Mouse (Mus musculus) kidney, postnatal 0 days (tissue): Measurements from ENCODE around the gene Ankub1. TPM values are rescaled to one million over a fixed set of nuclear protein-coding genes. Genes with fewer than 3 reads are reported as not detected.

Source experiments
- ATAC-seq: fragments of 200-750 bp; cut with Nextera tagmentation; replicated peaks from 2 replicates; pipeline ENCODE4 v1.8.0; 2017; ENCODE audit warnings: low read depth, moderate number of reproducible peaks, moderate TSS enrichment, moderate library complexity; ENCODE audit not compliant: low FRiP score
- DNase-seq: peaks from one replicate; pipeline ENCODE4 v3.0.0-alpha.2; 2016; ENCODE audit warnings: low spot score
- H3K27ac ChIP-seq: fragments of 300-500 bp; sonication (generic); 2 replicates; pipeline ENCODE4 v1.5.1; 2014; ENCODE audit warnings: mild to moderate bottlenecking
- H3K27me3 ChIP-seq: fragments of 300-500 bp; sonication (generic); 2 replicates; pipeline ENCODE4 v1.6.1; 2014; ENCODE audit warnings: low read length, mixed read lengths; ENCODE audit not compliant: insufficient read depth
- H3K36me3 ChIP-seq: fragments of 300-500 bp; sonication (generic); 2 replicates; pipeline ENCODE4 v1.6.1; 2014; ENCODE audit warnings: low read length, mixed read lengths; ENCODE audit not compliant: insufficient read depth
- H3K4me1 ChIP-seq: fragments of 300-500 bp; sonication (generic); replicated peaks from 2 replicates; pipeline ENCODE4 v1.6.1; 2014; ENCODE audit warnings: antibody characterized with exemption, low read length, mixed read lengths; ENCODE audit not compliant: insufficient read depth
- H3K4me2 ChIP-seq: fragments of 300-500 bp; sonication (generic); 2 replicates; pipeline ENCODE4 v1.6.1; 2014; ENCODE audit warnings: mild to moderate bottlenecking, low read length, moderate library complexity, mixed read lengths
- H3K4me3 ChIP-seq: fragments of 300-500 bp; sonication (generic); replicated peaks from 2 replicates; pipeline ENCODE4 v1.5.1; 2014; ENCODE audit warnings: low read depth, low read length
- H3K9ac ChIP-seq: fragments of 300-500 bp; sonication (generic); 2 replicates; pipeline ENCODE4 v1.6.1; 2014; ENCODE audit warnings: low read depth, low read length
- H3K9me3 ChIP-seq: fragments of 300-500 bp; sonication (generic); replicated peaks from 2 replicates; pipeline ENCODE4 v1.6.1; 2016; ENCODE audit warnings: low read length, inconsistent platforms, mixed read lengths
- CTCF ChIP-seq: IDR thresholded peaks from 2 replicates; pipeline ENCODE4 v1.5.1; 2016; ENCODE audit warnings: antibody characterized with exemption, low read depth, mild to moderate bottlenecking, moderate library complexity
- WGBS: fragments of 180-500 bp; shearing (Covaris S2); extraction: QIAGEN DNeasy Blood & Tissue Kit; methylation state at CpG from one replicate; pipeline ENCODE4 v1.1.7; 2014; 5-methylcytosine and 5-hydroxymethylcytosine counted together
- polyA plus RNA-seq: library from polyadenylated mRNA; unstranded; fragments of >200 nt; fragmentation: Nextera tagmentation; extraction: Ambion mirVana; gene quantifications from 2 replicates; pipeline ENCODE4 v1.2.1, GENCODE M21; 2015

The Ankub1 gene
- polyA plus RNA-seq, 1 experiment from 2014 or later = not detected

DNA sequence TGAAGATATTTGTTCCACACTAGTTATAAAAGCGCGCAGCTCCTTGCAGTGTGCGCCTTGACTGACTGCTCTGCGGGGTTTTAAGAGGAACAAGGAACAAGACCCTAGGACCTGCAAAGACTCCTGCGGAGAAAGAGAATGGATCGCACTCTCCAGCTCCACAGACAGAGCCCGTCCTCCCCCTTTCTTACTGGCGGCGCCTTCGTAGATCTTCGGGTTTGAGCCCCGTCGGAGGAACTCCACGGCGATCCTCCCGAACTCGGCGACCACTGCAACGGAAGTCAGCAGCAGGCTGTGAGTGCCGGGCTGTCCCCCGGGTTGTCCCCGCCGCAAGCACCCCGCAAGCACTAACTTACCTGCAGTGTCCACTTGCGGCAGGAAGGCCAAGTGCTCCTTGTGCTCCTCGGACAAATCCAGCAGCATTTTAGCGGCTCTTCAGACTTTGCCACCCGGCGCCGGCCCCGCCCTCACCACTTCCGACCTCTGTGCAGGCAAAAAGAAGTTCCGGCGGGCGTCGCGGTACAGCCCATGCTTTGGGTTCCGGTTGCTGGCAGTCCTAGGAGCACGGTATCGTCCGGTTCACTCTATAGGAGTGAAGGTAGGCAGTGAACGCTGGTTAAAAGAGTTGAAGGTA lies 41.3 kb downstream of the Ankub1 start, which contains the start of gene Commd2:
Commd2 (minus strand) TSS at position 485 of the 634 bp plus-strand sequence.
- Histone ChIP-seq H3K9me3 (no peaks in the 10 kb centered on the region), H3K4me3 (peak within 1 kb of the TSS; percentile 74), H3K4me1 (no peaks in the 10 kb centered on the region), H3K36me3 (peaks cover 3% of the 10 kb centered on the region; the same call in 1 of the 2 replicates), H3K4me2 (peak within 1 kb of the TSS; percentile 75), H3K27me3 (no peaks in the 10 kb centered on the region), H3K27ac (peak within 1 kb of the TSS; percentile 76), H3K9ac (peak within 1 kb of the TSS; percentile 79)
- DNase-seq (peak; percentile 91), ATAC-seq (peak; percentile 96)
- WGBS = under 1% methylated on average over 42 of the region's 42 CpGs
- no peak for TF ChIP-seq CTCF

DNA sequence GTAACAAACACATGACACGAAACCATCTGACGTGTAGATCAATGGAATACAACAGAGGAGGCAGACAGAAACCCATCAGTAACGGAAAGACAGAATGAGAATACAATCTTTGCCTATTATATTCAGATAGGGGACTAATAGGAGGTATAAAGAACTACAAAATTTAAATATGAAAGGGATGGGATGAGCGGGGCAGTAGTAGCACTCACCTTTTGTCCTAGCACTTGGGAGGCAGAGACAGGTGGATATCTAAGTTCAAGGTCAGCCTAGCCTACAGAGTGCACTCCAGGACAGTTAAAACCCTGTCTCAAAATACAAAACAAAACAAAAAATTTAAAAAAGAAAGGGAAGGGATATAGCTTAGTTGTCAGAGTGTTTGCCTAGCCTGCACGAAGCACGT lies 49.4 kb downstream of the Ankub1 start:
- Histone ChIP-seq H3K4me2 (no peak overlapping the region), H3K4me1 (no peaks in the 10 kb centered on the region), H3K9ac (no peak overlapping the region), H3K27me3 (no peaks in the 10 kb centered on the region), H3K9me3 (no peaks in the 10 kb centered on the region), H3K27ac (no peak overlapping the region), H3K36me3 (peaks cover 10% of the 10 kb centered on the region; the same call in 1 of the 2 replicates), H3K4me3 (no peak overlapping the region)
- no peak for TF ChIP-seq CTCF
- ATAC-seq (no peak), DNase-seq (no peak)
- WGBS = 94% methylated on average over 6 of the region's 6 CpGs

DNA sequence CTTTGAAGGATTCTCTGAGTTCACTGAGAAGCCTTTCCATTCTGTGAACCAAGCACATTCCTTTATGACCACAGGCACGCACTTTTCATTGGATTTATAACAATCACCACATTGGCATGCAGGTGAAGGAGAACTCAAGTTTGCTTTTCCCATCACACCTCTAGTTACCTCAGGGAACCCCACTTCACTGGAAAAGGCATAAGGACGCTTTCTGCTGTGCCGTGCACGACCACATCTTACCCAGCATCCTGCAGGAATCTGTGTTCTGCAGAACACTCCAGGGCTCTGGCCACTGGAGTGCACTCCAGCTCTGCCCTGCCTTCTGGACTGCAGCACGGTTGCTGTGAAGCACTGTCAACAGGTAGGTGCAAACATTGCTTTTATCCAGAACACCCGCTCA lies 55.0 kb downstream of the Ankub1 start:
- H3K27ac ChIP-seq = no peak overlapping the region
- H3K4me1 ChIP-seq = no peaks in the 10 kb centered on the region
- ATAC-seq (no peak), DNase-seq (no peak)
- no peak overlapping the region for H3K4me3 ChIP-seq
- no peaks in the 10 kb centered on the region for H3K27me3 ChIP-seq
- H3K9me3 ChIP-seq = no peaks in the 10 kb centered on the region
- no peak for TF ChIP-seq CTCF
- 67% methylated on average over 6 of the region's 6 CpGs for WGBS
- H3K4me2 ChIP-seq = no peak overlapping the region
- no peaks in the 10 kb centered on the region for H3K36me3 ChIP-seq
- no peak overlapping the region for H3K9ac ChIP-seq

DNA sequence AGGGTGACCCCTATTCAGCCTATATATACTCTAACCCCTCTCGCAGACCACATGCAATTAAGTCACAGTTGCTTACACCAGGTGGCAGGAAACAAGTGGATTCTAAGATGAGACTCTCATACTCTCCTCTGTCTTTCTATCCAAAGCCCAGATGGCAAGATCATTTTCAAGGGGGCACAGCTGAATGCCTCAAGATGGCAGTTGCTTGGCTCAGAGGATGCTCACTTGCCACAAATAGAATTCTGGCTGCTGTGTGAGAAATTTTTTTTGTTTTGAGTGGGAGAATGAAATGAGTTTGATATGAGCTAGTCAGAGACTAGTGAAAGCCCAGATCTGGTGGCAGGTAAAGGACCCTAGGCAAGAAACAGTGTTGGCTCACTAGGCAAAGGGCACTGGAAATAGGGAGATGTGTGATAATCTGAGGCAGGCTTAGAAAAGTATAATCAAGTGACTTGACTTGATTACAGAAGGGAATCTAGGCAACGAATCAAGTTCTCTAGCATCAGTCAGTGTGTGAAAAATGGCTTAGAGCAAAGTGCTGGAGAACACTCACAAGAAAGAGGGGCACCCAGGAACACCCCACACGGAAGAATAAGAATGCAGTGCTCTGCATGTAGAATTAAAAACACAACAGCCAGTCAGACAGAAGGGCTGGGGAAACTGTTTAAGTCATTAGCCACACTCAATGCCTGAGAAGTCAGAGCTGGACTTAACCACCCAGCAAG lies 57.7 kb downstream of the Ankub1 start:
- Histone ChIP-seq H3K9ac (no peak overlapping the region), H3K4me1 (no peaks in the 10 kb centered on the region), H3K27me3 (no peaks in the 10 kb centered on the region), H3K4me3 (no peak overlapping the region), H3K4me2 (no peak overlapping the region), H3K27ac (no peak overlapping the region), H3K9me3 (no peaks in the 10 kb centered on the region), H3K36me3 (no peaks in the 10 kb centered on the region)
- TF ChIP-seq CTCF = no peak
- no peak for ATAC-seq
- DNase-seq = no peak
- 70% methylated on average over 3 of the region's 3 CpGs for WGBS

DNA sequence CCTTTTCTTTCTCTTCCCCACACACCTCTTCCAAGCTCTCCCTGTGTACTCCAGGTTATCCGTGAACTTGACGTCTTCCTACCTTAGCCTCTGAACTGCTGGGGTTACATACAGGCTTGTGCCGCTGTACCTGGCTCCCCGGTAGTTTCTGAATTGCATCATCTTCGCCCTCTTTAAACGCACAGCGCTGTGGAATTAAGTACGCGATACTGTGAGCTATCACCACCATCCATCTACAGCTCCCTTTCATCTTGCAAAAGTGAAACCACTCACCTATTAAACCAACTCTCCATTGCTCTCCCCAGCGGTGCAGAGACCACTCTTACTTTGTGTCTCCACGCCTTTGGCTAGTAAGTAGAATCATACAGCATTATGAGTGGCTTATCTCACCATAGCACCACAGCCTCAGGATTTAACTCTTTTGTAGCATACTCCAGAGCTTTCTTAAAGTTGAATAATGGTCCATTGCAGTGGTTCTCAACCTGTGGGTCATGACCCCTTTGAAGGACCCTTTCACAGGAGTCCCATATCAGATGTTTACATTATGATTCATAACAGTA lies 65.6 kb downstream of the Ankub1 start:
- H3K27ac ChIP-seq = no peak overlapping the region
- no peak overlapping the region for H3K9ac ChIP-seq
- DNase-seq (no peak), ATAC-seq (no peak)
- H3K27me3 ChIP-seq = no peaks in the 10 kb centered on the region
- 74% methylated on average over 11 of the region's 11 CpGs for WGBS
- no peak overlapping the region for H3K4me2 ChIP-seq
- no peak overlapping the region for H3K4me3 ChIP-seq
- no peaks in the 10 kb centered on the region for H3K36me3 ChIP-seq
- H3K4me1 ChIP-seq = no peaks in the 10 kb centered on the region
- no peaks in the 10 kb centered on the region for H3K9me3 ChIP-seq
- TF ChIP-seq CTCF = no peak

DNA sequence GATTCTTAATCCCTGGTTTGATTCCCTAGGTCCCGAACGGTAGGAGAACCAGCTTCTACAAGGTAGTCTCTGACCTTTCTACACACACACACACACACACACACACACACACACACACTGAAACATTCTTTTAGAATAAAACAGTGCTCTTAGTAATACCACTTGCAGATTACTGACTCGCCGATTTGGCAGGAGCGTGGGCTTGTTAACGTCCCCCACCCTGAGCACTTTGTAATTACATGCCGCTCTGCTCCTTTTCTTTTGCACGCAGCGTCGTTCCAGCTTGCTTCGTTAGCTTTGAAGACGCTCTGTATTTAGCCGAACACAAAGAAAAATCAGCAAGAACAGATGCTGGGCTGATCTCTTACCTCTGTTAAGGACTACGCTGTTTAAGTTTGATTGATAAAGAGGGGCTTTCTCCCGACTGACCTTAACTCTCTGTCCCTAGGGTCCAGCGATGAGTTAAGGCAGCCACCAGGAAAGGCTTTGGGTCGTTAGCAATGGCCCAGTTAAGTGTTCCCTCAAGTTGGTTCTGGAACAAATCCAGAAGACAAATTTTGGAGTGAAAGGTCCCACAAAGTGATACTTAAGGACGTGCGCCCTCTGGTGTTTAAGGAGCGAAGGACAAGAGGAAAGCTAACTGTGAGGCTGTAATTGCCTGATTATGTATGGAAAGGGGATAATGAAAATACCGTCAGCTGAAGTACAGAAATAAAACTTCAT lies 67.2 kb downstream of the Ankub1 start:
- Histone ChIP-seq H3K27me3 (no peaks in the 10 kb centered on the region), H3K9me3 (no peaks in the 10 kb centered on the region), H3K36me3 (no peaks in the 10 kb centered on the region), H3K4me3 (peak overlapping the region; percentile 24), H3K4me2 (peak overlapping the region; percentile 49), H3K9ac (0 out of 2 replicates have a peak overlapping the region, but pooled peaks have one; percentile 41), H3K4me1 (no peaks in the 10 kb centered on the region), H3K27ac (no peak overlapping the region)
- WGBS = 27% methylated on average over 21 of the region's 21 CpGs
- peak; percentile 93 for TF ChIP-seq CTCF
- peak; percentile 90 for DNase-seq
- ATAC-seq = peak; percentile 46; the same call in 1 of the 2 replicates
